Mouse (Mus musculus) adrenal gland, adult (tissue): ENCODE measurements around the gene Cryab.
A peak's percentile ranks its signal among the peaks of the same experiment; 100 is the strongest.

Experiments
- DNase-seq, 2 experiments: peaks; one replicate each; pipeline ENCODE4 v3.0.0; 2022 to 2023; ENCODE audit warnings: low spot score in 1 of 2; ENCODE audit not compliant: inconsistent age in 2 of 2

The Cryab gene

GRCm38 (mm10) chr9:50742261-50742660, 8.9 kb upstream of the Cryab start:
- peak in 1 of 2 experiments; percentile 36 for DNase-seq

- DNase-seq = peak in 1 of 2 experiments; percentile 45
Observed at GRCm38 (mm10) chr9:50742744-50743143, 8.4 kb upstream of the Cryab start.

GRCm38 (mm10) chr9:50745806-50746205, 5.3 kb upstream of the Cryab start:
- DNase-seq = no peak

GRCm38 (mm10) chr9:50746214-50746677, 4.9 kb upstream of the Cryab start, which contains the start of gene 2310030G06Rik:
TSS of gene 2310030G06Rik (minus strand) at chr9:50746536.
- peak; percentile 49 to 83 for DNase-seq

GRCm38 (mm10) chr9:50750706-50751105, 419 bp upstream of the Cryab start:
- no peak for DNase-seq

GRCm38 (mm10) chr9:50752054-50752602, 1.0 kb downstream of the Cryab start, which contains the start of gene Hspb2:
TSS of gene Hspb2 (minus strand) at chr9:50752354.
- no peak for DNase-seq

- peak; percentile 54 to 79 for DNase-seq
Observed at GRCm38 (mm10) chr9:50752784-50753615, 1.9 kb downstream of the Cryab start.

- peak in 1 of 2 experiments; percentile 22 for DNase-seq
Observed at GRCm38 (mm10) chr9:50753947-50754346, 2.8 kb downstream of the Cryab start.

- peak in 1 of 2 experiments; percentile 57 for DNase-seq
Observed at GRCm38 (mm10) chr9:50756711-50757110, 5.6 kb downstream of the Cryab start.

- no peak for DNase-seq
Observed at GRCm38 (mm10) chr9:50761520-50762243, 10.6 kb downstream of the Cryab start.

GRCm38 (mm10) chr9:50763331-50763730, 12.2 kb downstream of the Cryab start:
- DNase-seq = peak in 1 of 2 experiments; percentile 27

GRCm38 (mm10) chr9:50767531-50768106, 16.5 kb downstream of the Cryab start:
- peak in 1 of 2 experiments; percentile 23 for DNase-seq

- DNase-seq = peak; percentile 98 to 99
Observed at GRCm38 (mm10) chr9:50768107-50769002, 17.2 kb downstream of the Cryab start, which contains the start of gene Fdxacb1. TSS of gene Fdxacb1 (plus strand) at chr9:50768236.

- peak in 1 of 2 experiments; percentile 27 for DNase-seq
Observed at GRCm38 (mm10) chr9:50770011-50770410, 18.9 kb downstream of the Cryab start.

- no peak for DNase-seq
Observed at GRCm38 (mm10) chr9:50774026-50774462, 22.9 kb downstream of the Cryab start.

GRCm38 (mm10) chr9:50774991-50775612, 24.0 kb downstream of the Cryab start, which contains the start of the genes Alg9 and 1110032A03Rik:
TSS of gene Alg9 (plus strand) at chr9:50775019.
TSS of gene 1110032A03Rik (minus strand) at chr9:50775520.
- DNase-seq = peak; percentile 88 to 97

- DNase-seq = peak; percentile 25 to 65
Observed at GRCm38 (mm10) chr9:50775662-50776126, 24.6 kb downstream of the Cryab start.

GRCm38 (mm10) chr9:50776162-50776760, 25.1 kb downstream of the Cryab start:
- no peak for DNase-seq

- DNase-seq = peak in 1 of 2 experiments; percentile 63
Observed at GRCm38 (mm10) chr9:50782155-50782554, 31.0 kb downstream of the Cryab start.
